Mouse (Mus musculus) heart, adult 2 months (tissue): ENCODE measurements around the gene Tex52. TPM values are rescaled to one million over a fixed set of nuclear protein-coding genes. Genes with fewer than 3 reads are reported as not detected.

Experiments used
- DNase-seq, 2 experiments: peaks; one replicate each; pipeline ENCODE4 v3.0.0; 2021
- H3K27ac ChIP-seq: fragments of 200-600 bp; 2 replicates; pipeline ENCODE4 v1.8.1; 2022
- H3K27me3 ChIP-seq: fragments of 200-500 bp; 2 replicates; pipeline ENCODE4 v1.6.1; 2012; ENCODE audit warnings: mild to moderate bottlenecking, low read length, inconsistent platforms, mixed read lengths; ENCODE audit not compliant: control insufficient read depth, insufficient read depth
- H3K36me3 ChIP-seq: fragments of 200-500 bp; 2 replicates; pipeline ENCODE4 v1.6.1; 2012; ENCODE audit warnings: low read length, inconsistent platforms; ENCODE audit not compliant: control insufficient read depth, insufficient read depth
- H3K4me1 ChIP-seq: fragments of 200-500 bp; 2 replicates; pipeline ENCODE4 v1.6.1; 2011; ENCODE audit warnings: low read length; ENCODE audit not compliant: control insufficient read depth, insufficient read depth
- H3K4me3 ChIP-seq: fragments of 200-600 bp; 2 replicates; pipeline ENCODE4 v1.8.1; 2022
- H3K79me2 ChIP-seq: fragments of 200-500 bp; replicated peaks from 2 replicates; pipeline ENCODE4 v1.6.1; 2012; ENCODE audit warnings: mild to moderate bottlenecking, inconsistent platforms, low read length, moderate library complexity, mixed read lengths; ENCODE audit not compliant: control insufficient read depth, insufficient read depth
- H3K9ac ChIP-seq: fragments of 200-500 bp; 2 replicates; pipeline ENCODE4 v1.6.1; 2012; ENCODE audit warnings: low read depth, mild to moderate bottlenecking, control low read depth, inconsistent platforms, low read length, mixed read lengths
- CTCF ChIP-seq: fragments of 200-600 bp; IDR thresholded peaks from 2 replicates; pipeline ENCODE4 v1.8.1; 2022; ENCODE audit warnings: antibody characterized with exemption, mild to moderate bottlenecking, moderate library complexity
- EP300 ChIP-seq: fragments of 200-500 bp; IDR thresholded peaks from 2 replicates; pipeline ENCODE4 v1.6.1; 2011; ENCODE audit warnings: low read depth, low read length, control low read depth; ENCODE audit not compliant: insufficient read depth
- POLR2A ChIP-seq: fragments of 200-500 bp; IDR thresholded peaks from 2 replicates; pipeline ENCODE4 v1.6.1; 2011; ENCODE audit warnings: mild to moderate bottlenecking, low read depth, low read length, control low read depth; ENCODE audit not compliant: insufficient read depth
- WGBS: fragments of 180-500 bp; shearing (Covaris S2); methylation state at CpG from one replicate; pipeline ENCODE4 v1.1.7; 2018; 5-methylcytosine and 5-hydroxymethylcytosine counted together
- intact Hi-C: fragments of 180-260 bp; cut with DNase I; formaldehyde crosslinking; loops from one replicate; pipeline ENCODE4 v1.15.1; 2025
- polyA plus RNA-seq: library from polyadenylated mRNA; depleted of rRNA; stranded (reverse); fragments of >200 nt; gene quantifications from 2 replicates; pipeline ENCODE4 v1.2.3, GENCODE M21; 2012
- total RNA-seq, 2 experiments: library from RNA; stranded (reverse); gene quantifications; 2 replicates each; pipeline ENCODE4 v1.2.3; 2021

Tex52 gene
- total and polyA plus RNA-seq, 3 experiments, result 0.12 TPM; not detected in 2

DNA sequence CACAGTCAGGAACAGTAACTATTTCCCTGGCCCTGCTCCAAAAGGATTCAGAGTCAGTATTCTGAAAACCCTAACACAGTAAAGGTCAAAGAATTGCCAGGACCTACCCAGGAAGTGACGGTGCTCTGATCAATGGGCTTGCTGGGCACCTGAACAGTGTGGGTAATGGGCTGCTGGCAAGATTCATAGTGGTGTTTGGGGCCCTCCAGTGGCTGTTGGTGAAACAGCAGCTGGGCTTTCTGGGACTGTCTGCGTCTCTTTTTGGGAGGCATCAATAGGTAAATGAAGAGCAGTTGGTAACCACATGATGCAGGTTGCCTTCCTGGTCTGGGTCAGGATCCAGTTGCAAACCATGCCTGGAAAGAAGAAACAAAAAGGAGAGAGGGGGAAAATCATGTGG, 16.3 kb upstream of the Tex52 start:
- H3K27me3 ChIP-seq, result no peaks in the 10 kb centered on the region
- H3K9ac ChIP-seq, result no peak overlapping the region
- H3K4me1 ChIP-seq, result peaks cover 2% of the 10 kb centered on the region; the same call in 1 of the 2 replicates
- H3K79me2 ChIP-seq, result no peaks in the 10 kb centered on the region
- H3K27ac ChIP-seq, result no peak overlapping the region
- WGBS, result 25% methylated on average over 2 of the region's 2 CpGs
- no peak overlapping the region for H3K4me3 ChIP-seq
- H3K36me3 ChIP-seq, result no peaks in the 10 kb centered on the region
- peak; percentile 50 to 79 for DNase-seq
- TF ChIP-seq CTCF (peak; percentile 96), POLR2A (no peak), EP300 (peak; percentile 44; the same call in 1 of the 2 replicates)
- intact Hi-C loops, result loop anchor here (1.0 kb wide), 1 partner anchor 41 kb away; no protein-coding TSS in a partner anchor

DNA sequence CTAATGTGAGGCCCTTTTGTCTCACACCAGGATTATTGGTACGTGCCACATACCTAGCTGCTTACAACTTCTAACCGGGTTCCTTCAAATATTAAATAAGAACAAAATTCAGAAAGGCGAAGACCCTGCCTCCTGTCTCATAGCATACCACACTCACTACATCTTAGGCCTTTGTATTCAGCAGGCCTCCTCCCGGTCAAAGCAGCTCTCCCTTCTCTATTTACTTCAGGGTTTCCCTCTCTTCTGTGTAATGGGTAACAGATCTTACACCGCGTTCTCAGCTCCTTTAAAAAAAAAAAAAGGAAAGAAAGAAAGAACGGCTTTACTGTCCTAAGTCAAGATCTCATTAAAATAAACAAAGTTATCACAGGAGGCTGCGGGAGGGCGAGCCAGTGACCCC, 13.4 kb upstream of the Tex52 start:
- no peak for TF ChIP-seq CTCF
- no peak for TF ChIP-seq POLR2A
- TF ChIP-seq EP300, result no peak
- H3K27me3 ChIP-seq, result no peaks in the 10 kb centered on the region
- H3K79me2 ChIP-seq, result no peaks in the 10 kb centered on the region; the same call in 1 of the 2 replicates
- peak overlapping the region; percentile 80 for H3K27ac ChIP-seq
- peaks cover 1% of the 10 kb centered on the region; the same call in 1 of the 2 replicates for H3K4me1 ChIP-seq
- WGBS, result 25% methylated on average over 9 of the region's 9 CpGs
- intact Hi-C loops, result loop anchor here (5.0 kb wide), 2 partner anchors 50 to 160 kb away; no protein-coding TSS in a partner anchor
- DNase-seq, result no peak
- peak overlapping the region; percentile 84 for H3K9ac ChIP-seq
- no peaks in the 10 kb centered on the region for H3K36me3 ChIP-seq
- peak overlapping the region; percentile 83 for H3K4me3 ChIP-seq

DNA sequence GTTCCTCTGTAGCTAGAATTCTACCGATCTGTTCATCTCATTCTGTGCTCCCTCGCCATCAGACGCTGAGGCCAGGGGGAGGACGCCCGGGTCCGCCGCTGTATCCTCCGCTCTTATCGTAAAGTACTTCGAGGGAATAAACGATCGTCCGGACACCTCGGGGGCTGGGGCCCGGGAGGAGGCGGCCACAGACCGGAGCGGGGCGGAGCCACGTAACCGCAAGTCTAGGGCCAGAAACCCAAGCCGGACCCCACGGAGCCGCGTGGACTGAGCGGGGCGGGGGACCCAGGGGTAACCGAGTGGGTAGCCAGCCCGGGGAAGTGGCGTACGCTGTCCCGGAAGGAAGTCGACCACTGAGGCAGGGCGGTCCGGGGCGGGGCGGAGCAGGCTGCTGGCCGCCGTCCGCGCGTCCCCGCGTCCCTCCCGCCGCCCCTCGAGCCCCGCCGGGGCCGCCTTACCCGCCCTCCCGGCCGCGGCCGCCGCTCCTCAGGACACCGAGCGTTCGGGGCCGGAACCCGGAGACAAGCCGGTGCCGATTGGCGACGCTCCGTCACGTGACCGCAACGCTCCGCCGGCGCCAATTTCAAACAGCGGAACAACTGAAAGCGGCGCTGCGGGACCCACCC, 12.8 kb upstream of the Tex52 start, which contains the start of the genes Rhno1 and Foxm1:
Gene Rhno1, minus strand, starts transcription at position 531 of the 626 bp plus-strand sequence.
Gene Foxm1, plus strand, starts transcription at position 587 of the 626 bp plus-strand sequence.
- intact Hi-C loops, result loop anchor here (5.0 kb wide), 2 partner anchors 50 to 160 kb away; no protein-coding TSS in a partner anchor
- WGBS, result under 1% methylated on average over 75 of the region's 76 CpGs

DNA sequence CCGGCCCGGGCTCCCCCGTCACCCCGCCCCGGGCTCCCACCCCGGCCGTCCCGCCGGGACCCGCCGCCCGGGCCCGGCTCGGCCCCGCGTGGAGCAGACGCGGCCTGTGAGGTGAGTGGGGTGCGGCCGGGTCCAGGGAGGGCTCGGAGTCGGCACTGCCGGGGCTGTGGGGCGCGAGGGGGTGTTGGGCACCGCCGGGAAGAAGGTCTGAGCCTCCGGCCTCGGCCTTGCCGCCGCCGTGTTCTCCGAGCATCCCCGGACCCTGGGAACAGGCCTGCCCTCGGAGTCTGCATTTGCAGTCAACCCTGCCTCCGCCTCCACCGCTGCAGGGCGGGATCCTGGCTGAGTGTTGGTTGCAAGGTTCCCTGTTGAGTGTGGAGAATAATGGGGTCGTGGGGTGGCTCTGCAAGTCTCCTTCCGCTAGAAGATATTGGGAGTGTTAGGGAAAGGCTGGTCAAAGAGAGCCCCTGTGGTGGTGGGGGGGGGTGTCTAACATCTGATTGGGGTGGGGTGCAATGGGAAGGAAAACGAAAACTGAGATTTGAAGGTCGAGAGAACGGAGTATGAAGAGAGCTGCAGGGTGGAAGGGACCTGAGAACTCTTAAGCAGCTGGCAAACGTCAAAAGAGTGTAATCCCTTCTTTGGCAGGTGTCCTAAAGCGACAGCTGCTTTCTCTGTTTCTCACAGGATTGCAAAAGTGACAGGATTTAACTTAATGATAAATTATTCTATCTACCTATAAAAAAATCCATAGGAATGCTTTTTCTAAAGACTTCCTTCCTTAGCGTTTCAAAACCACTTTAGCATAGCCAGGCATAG, 12.0 kb upstream of the Tex52 start:
- TF ChIP-seq EP300, result no peak
- TF ChIP-seq POLR2A, result no peak
- TF ChIP-seq CTCF, result no peak
- no peaks in the 10 kb centered on the region for H3K36me3 ChIP-seq
- no peaks in the 10 kb centered on the region; the same call in 1 of the 2 replicates for H3K79me2 ChIP-seq
- intact Hi-C loops, result loop anchor here (5.0 kb wide), 2 partner anchors 49 to 161 kb away; no protein-coding TSS in a partner anchor
- H3K9ac ChIP-seq, result peak overlapping the region; percentile 43
- peaks cover 1% of the 10 kb centered on the region; the same call in 1 of the 2 replicates for H3K4me1 ChIP-seq
- peak overlapping the region; percentile 80; the same call in 1 of the 2 replicates for H3K27ac ChIP-seq
- WGBS, result 3% methylated on average over 45 of the region's 46 CpGs
- no peak for DNase-seq
- H3K27me3 ChIP-seq, result no peaks in the 10 kb centered on the region
- H3K4me3 ChIP-seq, result peak overlapping the region; percentile 83

More for the DNA sequence above, 12.8 kb upstream of the Tex52 start, which contains the start of the genes Rhno1 and Foxm1:
- peak within 1 kb of the TSS; percentile 84 for H3K9ac ChIP-seq
- no peaks in the 10 kb centered on the region for H3K27me3 ChIP-seq
- H3K36me3 ChIP-seq, result no peaks in the 10 kb centered on the region
- TF ChIP-seq EP300 (no peak), POLR2A (no peak), CTCF (no peak)
- peak within 1 kb of the TSS; percentile 80 for H3K27ac ChIP-seq
- H3K4me1 ChIP-seq, result peaks cover 1% of the 10 kb centered on the region; the same call in 1 of the 2 replicates
- H3K4me3 ChIP-seq, result peak within 1 kb of the TSS; percentile 83
- no peaks in the 10 kb centered on the region; the same call in 1 of the 2 replicates for H3K79me2 ChIP-seq
- peak; percentile 90 to 92 for DNase-seq

DNA sequence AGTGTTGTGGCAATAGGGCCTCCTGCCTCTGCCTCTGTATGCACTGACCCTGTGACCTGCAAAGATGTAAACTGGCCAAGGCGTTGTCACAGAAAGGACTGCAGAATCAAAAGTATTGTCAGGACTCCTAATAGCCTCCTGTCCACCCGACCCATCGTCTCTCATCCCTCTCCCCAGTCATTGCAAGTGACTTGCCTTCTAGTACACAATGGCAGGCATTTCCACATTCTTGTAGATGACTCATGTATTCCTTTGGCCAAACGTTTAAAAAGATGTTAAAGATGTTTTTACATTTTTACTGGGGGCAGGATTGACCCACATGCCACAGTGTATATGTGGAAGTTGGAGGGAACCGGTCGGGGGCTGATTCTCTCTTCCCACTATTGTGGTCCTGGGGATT, 10.5 kb upstream of the Tex52 start:
- no peaks in the 10 kb centered on the region for H3K27me3 ChIP-seq
- no peaks in the 10 kb centered on the region; the same call in 1 of the 2 replicates for H3K79me2 ChIP-seq
- intact Hi-C loops, result loop anchor here (5.0 kb wide), 2 partner anchors 48 to 162 kb away; no protein-coding TSS in a partner anchor
- WGBS, result 59% methylated on average over 6 of the region's 6 CpGs
- no peak for DNase-seq
- H3K9ac ChIP-seq, result no peak overlapping the region
- no peak overlapping the region for H3K4me3 ChIP-seq
- H3K36me3 ChIP-seq, result no peaks in the 10 kb centered on the region
- H3K27ac ChIP-seq, result no peak overlapping the region
- TF ChIP-seq POLR2A (no peak), CTCF (no peak), EP300 (no peak)
- H3K4me1 ChIP-seq, result no peaks in the 10 kb centered on the region

DNA sequence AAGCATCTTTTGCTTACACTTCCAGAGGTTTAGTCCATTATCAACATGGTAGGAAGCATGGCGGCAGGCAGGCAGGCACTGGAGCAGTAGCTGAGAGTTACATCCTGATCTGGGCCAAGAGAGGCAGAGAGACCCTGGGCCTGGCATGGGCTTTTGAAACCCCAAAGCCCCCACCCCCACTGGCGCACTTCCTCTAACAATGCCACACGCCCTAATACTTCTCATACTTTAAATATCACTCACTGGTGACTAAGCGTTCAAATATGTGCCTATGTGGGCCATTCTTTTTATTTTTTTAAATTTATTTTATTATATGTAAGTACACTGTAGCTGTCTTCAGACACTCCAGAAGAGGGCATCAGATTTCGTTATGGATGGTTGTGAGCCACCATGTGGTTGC, 8.8 kb upstream of the Tex52 start:
- Histone ChIP-seq H3K79me2 (no peaks in the 10 kb centered on the region; the same call in 1 of the 2 replicates), H3K4me3 (no peak overlapping the region), H3K27ac (no peak overlapping the region), H3K36me3 (no peaks in the 10 kb centered on the region), H3K27me3 (no peaks in the 10 kb centered on the region), H3K9ac (no peak overlapping the region), H3K4me1 (no peaks in the 10 kb centered on the region)
- TF ChIP-seq EP300 (no peak), CTCF (no peak), POLR2A (no peak)
- DNase-seq, result no peak
- intact Hi-C loops, result no loop called here
- WGBS, result 91% methylated on average over 5 of the region's 5 CpGs
